Mouse (Mus musculus) heart, embryonic 11.5 days (tissue): ENCODE results near the gene Gng7. TPM values are rescaled to one million over a fixed set of nuclear protein-coding genes. Genes with fewer than 3 reads are reported as not detected.
A peak's percentile ranks its signal among the peaks of the same experiment; 100 is the strongest.

Source experiments
- ATAC-seq: fragments of 200-750 bp; cut with Nextera tagmentation; replicated peaks from 2 replicates; pipeline ENCODE4 v1.8.0; 2017; ENCODE audit warnings: moderate library complexity; ENCODE audit not compliant: insufficient number of reproducible peaks, low FRiP score, low TSS enrichment
- H3K27ac ChIP-seq: fragments of 300-500 bp; sonication (generic); 2 replicates; pipeline ENCODE4 v1.5.1; 2014; ENCODE audit warnings: mild to moderate bottlenecking, low read depth, low read length
- H3K27me3 ChIP-seq: fragments of 300-500 bp; sonication (generic); 2 replicates; pipeline ENCODE4 v1.6.1; 2014; ENCODE audit warnings: mild to moderate bottlenecking, low read length, mixed read lengths; ENCODE audit not compliant: control insufficient read depth, insufficient read depth
- H3K36me3 ChIP-seq: fragments of 300-500 bp; sonication (generic); 2 replicates; pipeline ENCODE4 v1.6.1; 2014; ENCODE audit warnings: mild to moderate bottlenecking, low read length, moderate library complexity, mixed read lengths; ENCODE audit not compliant: control insufficient read depth, insufficient read depth
- H3K4me1 ChIP-seq: fragments of 300-500 bp; sonication (generic); 2 replicates; pipeline ENCODE4 v1.6.1; 2014; ENCODE audit warnings: low read length; ENCODE audit not compliant: control insufficient read depth, insufficient read depth
- H3K4me2 ChIP-seq: fragments of 300-500 bp; sonication (generic); 2 replicates; pipeline ENCODE4 v1.6.1; 2014; ENCODE audit warnings: mild to moderate bottlenecking, moderate library complexity
- H3K4me3 ChIP-seq: fragments of 300-500 bp; sonication (generic); 2 replicates; pipeline ENCODE4 v1.5.1; 2014; ENCODE audit warnings: low read depth, low read length
- H3K9ac ChIP-seq: fragments of 300-500 bp; sonication (generic); 2 replicates; pipeline ENCODE4 v1.6.1; 2014; ENCODE audit warnings: mild to moderate bottlenecking, low read depth, low read length, moderate library complexity
- H3K9me3 ChIP-seq: fragments of 300-500 bp; sonication (generic); replicated peaks from 2 replicates; pipeline ENCODE4 v1.6.1; 2016; ENCODE audit warnings: low read length; ENCODE audit not compliant: control insufficient read depth
- WGBS: fragments of 180-500 bp; shearing (Covaris S2); extraction: QIAGEN DNeasy Blood & Tissue Kit; methylation state at CpG from one replicate; pipeline ENCODE4 v1.1.7; 2014; ENCODE audit not compliant: insufficient replicate concordance; 5-methylcytosine and 5-hydroxymethylcytosine counted together
- polyA plus RNA-seq: library from polyadenylated mRNA; unstranded; fragments of >200 nt; fragmentation: Nextera tagmentation; extraction: Ambion mirVana; gene quantifications from 2 replicates; pipeline ENCODE4 v1.2.1, GENCODE M21; 2014

Gene Gng7
- polyA plus RNA-seq, 1 experiment from 2014 or later: 1.4 TPM

DNA sequence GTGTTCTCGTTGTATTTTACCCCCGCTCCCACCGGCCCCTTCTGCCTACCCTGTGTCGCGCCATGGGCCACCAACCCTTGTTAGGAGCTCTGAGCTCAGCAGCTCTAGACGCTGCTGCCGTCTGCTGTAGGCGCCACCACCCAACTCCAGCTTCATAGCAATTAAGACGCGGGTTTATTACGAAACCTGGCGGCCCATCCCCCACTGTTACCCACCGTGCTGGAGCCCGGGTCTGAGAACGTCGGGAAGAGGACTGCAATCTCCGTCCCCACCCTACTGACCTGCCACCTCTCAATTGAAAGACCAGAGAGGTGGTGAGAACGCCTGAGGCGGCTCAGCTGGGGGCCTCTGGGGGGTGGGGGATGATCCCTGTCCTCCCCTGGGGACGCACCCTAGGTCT, 82.5 kb downstream of the Gng7 start:
- no peak for ATAC-seq
- no peak overlapping the region; the same call in 1 of the 2 replicates for H3K27ac ChIP-seq
- peak overlapping the region; percentile 90 for H3K4me2 ChIP-seq
- H3K9me3 ChIP-seq: no peaks in the 10 kb centered on the region
- H3K4me1 ChIP-seq: peaks cover 63% of the 10 kb centered on the region
- peak overlapping the region; percentile 69 for H3K9ac ChIP-seq
- WGBS: under 1% methylated on average over 20 of the region's 20 CpGs
- no peaks in the 10 kb centered on the region for H3K36me3 ChIP-seq
- H3K27me3 ChIP-seq: peaks cover 20% of the 10 kb centered on the region
- peak overlapping the region; percentile 77 for H3K4me3 ChIP-seq

DNA sequence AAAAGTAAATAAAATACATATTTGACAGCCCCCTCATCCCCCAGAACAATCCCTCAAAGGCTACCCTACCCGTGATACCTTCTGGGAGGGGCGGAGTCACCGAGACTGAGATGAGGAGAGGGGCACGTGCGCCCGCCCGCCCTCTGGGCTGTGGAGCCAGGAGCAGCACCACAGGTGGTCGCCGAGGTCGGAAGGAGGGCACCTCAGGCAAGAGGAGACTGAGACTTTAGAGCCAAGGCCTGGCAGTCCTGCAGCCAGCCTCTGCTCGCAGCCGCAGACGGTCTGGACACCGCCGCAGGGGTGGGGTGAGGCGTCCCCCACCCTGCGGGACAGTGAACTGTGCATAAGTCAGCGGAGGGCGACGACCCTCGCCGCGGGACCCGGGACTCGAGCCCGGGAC, 83.0 kb downstream of the Gng7 start:
- Histone ChIP-seq H3K4me2 (peak overlapping the region; percentile 90), H3K9me3 (no peaks in the 10 kb centered on the region), H3K36me3 (no peaks in the 10 kb centered on the region), H3K4me3 (peak overlapping the region; percentile 77), H3K9ac (no peak overlapping the region; the same call in 1 of the 2 replicates), H3K27ac (no peak overlapping the region), H3K4me1 (peaks cover 57% of the 10 kb centered on the region), H3K27me3 (peaks cover 20% of the 10 kb centered on the region)
- 2% methylated on average over 26 of the region's 26 CpGs for WGBS
- ATAC-seq: no peak

DNA sequence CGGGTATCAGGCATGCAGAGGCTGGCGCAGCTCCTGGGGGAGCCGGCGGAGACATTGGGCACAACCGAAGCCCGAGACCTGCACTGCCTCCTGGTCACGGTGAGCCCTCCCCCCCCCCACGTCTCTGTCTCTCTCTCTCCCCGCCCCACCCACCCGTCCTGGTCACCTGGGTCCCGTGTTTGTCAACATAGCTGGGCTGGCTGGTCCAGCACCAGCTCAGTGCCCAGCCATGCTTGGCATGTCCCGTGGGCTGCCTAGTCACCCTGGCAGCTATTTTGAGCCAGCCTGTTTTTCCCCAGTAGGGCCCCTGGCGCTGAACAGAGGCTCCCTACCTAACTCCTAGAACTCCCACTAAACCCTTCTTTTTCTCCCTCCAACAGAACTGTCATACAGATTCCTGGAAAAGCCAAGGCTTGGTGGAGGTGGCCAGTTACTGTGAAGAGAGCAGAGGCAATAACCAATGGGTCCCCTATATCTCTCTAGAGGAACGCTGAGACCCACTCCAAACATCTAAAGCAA, 83.5 kb downstream of the Gng7 start:
- Histone ChIP-seq H3K4me3 (peak overlapping the region; percentile 77), H3K4me2 (peak overlapping the region; percentile 90), H3K4me1 (peaks cover 53% of the 10 kb centered on the region), H3K9ac (peak overlapping the region; percentile 80), H3K27me3 (peaks cover 20% of the 10 kb centered on the region), H3K27ac (no peak overlapping the region), H3K36me3 (no peaks in the 10 kb centered on the region), H3K9me3 (no peaks in the 10 kb centered on the region)
- no peak for ATAC-seq
- WGBS: 6% methylated on average over 14 of the region's 14 CpGs

DNA sequence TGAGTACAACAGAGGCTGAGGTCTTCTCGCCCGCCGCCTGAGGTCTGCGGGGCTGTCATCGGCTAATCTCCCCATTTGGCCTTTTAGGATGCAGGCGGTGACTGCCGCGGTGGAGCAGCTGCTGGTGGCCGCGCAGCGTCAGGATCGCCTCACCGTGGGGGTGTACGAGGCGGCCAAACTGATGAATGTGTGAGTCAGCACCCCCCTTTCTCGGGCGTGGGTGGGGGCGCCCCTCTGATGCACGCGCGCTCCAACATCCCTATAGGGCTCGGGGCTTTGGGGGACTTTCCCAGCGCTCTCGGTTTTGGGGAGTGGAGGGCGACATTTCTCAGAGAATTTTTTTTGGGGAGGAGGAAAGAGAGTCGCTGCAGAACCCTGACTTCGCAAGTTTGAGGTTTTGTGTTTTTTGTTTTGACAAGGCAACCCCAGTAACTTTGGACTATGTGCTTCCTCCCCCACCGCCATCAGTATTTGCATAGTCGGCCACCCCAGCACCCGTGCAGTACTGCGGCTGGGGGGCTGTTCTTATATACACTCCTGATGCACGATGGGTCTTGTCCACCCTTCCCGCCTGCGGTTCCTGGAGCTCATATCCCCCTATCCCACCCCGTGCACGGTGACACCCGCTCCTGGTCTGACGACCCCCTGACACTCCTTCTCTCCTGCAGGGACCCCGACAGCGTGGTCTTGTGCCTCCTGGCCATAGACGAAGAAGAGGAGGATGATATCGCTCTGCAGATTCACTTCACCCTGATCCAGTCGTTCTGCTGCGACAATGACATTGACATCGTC, 84.2 kb downstream of the Gng7 start:
- WGBS: under 1% methylated on average over 45 of the region's 45 CpGs
- peaks cover 20% of the 10 kb centered on the region for H3K27me3 ChIP-seq
- no peaks in the 10 kb centered on the region for H3K9me3 ChIP-seq
- peaks cover 46% of the 10 kb centered on the region for H3K4me1 ChIP-seq
- peak overlapping the region; percentile 80 for H3K9ac ChIP-seq
- ATAC-seq: no peak
- H3K27ac ChIP-seq: peak overlapping the region; percentile 68
- no peaks in the 10 kb centered on the region for H3K36me3 ChIP-seq
- H3K4me3 ChIP-seq: peak overlapping the region; percentile 77
- H3K4me2 ChIP-seq: peak overlapping the region; percentile 90

DNA sequence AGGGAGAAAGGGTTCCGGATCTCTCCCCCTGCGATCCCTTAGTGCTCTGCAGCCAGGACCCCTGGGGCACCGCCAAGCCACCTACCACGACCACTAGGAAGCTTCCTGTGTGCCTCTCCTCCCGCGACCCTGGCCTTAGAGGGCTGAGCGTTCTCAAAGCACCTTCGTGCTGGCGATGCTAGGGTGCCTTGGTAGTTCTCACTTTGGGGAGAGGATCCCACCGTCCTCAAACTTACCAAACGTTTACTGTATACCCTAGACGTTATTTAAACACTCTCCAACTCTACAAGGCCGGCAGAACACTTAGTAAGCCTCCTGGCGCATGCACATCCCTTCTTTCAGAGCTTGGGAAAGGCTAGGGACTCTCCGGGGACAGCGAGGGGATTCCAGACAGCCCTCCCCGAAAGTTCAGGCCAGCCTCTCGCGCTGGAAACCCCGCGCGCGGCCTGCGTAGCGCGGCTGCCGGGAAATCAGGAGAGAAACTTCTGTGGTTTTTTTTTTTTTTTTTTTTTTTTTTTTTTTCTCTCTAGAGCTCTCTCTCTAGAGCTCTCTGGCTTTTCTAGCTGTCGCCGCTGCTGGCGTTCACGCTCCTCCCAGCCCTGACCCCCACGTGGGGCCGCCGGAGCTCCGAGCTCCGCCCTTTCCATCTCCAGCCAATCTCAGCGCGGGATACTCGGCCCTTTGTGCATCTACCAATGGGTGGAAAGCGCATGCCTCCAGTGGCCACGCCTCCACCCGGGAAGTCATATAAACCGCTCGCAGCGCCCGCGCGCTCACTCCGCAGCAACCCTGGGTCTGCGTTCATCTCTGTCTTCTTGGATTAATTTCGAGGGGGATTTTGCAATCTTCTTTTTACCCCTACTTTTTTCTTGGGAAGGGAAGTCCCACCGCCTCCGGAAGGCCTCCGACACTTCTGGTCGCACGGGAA, 85.2 kb downstream of the Gng7 start, which contains the start of gene Gadd45b:
Gene Gadd45b, plus strand, starts transcription at position 775 of the 928 bp plus-strand sequence.
- Histone ChIP-seq H3K4me3 (peak within 1 kb of the TSS; percentile 77), H3K4me2 (peak within 1 kb of the TSS; percentile 90), H3K4me1 (peaks cover 44% of the 10 kb centered on the region), H3K9ac (peak within 1 kb of the TSS; percentile 80), H3K27ac (peak within 1 kb of the TSS; percentile 88), H3K27me3 (peaks cover 20% of the 10 kb centered on the region), H3K9me3 (no peaks in the 10 kb centered on the region), H3K36me3 (no peaks in the 10 kb centered on the region)
- ATAC-seq: peak; percentile 88
- WGBS: under 1% methylated on average over 56 of the region's 56 CpGs

DNA sequence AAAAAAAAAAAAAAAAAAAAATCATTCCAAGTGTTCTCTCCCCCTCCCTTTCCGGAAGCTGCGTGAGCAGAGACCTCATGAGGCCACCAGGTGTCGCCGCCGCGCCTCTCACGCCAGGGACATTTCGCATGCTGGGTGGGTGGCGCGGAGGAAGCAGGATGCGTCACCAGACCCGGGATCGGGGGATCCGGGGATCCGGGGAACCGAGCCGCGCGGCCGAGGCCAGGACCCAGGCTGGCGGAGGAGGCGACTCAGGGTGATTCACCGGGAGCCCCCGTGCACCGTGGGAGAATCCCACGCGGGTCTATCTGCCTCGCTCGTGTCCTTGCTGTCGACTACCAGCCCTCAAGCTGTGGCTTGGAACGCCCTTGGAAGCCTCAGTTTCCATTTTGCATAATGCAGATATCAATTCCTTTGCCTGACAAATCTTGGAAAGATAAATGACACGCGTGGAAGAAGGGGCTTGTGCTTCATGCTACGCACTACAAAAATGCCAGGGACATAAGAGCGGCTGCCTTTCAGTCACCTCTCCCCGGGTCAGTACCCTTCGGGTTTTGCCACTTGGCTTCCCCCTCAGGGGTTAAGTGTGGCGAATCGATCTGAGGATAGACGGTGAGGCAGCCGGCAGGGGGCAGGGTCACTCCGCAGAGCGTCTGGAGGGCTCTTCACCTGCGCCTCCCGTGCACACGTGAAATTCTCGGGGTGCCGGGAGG, 86.0 kb downstream of the Gng7 start:
- Histone ChIP-seq H3K9ac (peak overlapping the region; percentile 77), H3K36me3 (no peaks in the 10 kb centered on the region), H3K27me3 (peaks cover 15% of the 10 kb centered on the region), H3K4me3 (peak overlapping the region; percentile 52), H3K27ac (peak overlapping the region; percentile 88), H3K4me2 (peak overlapping the region; percentile 88), H3K9me3 (no peaks in the 10 kb centered on the region), H3K4me1 (peaks cover 41% of the 10 kb centered on the region)
- ATAC-seq: no peak
- 0% methylated on average over 48 of the region's 48 CpGs for whole genome bisulfite sequencing

DNA sequence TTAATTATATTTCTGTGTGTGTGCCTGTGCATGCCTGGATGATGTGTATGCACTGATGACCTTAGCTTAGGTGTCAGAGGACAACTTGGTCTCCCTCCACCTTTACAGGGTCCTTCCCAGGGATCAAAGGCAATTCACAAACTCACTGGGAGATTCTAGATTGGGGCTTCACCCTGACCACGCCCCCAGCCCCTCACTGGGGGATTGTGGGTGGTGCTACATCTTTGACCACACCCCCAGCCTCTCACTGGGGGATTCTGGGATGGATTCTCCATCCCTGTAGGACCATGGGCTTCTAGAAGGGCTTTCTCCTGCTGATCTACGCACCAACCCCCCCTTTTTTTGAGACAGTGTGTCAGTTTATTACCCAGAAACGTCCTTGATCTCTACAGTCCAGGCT, 89.3 kb downstream of the Gng7 start:
- no peak overlapping the region for H3K4me2 ChIP-seq
- no peak for ATAC-seq
- no peak overlapping the region for H3K27ac ChIP-seq
- no peak overlapping the region for H3K4me3 ChIP-seq
- no peak overlapping the region for H3K9ac ChIP-seq
- peaks cover 9% of the 10 kb centered on the region for H3K4me1 ChIP-seq
- no peaks in the 10 kb centered on the region for H3K9me3 ChIP-seq
- 43% methylated on average over 3 of the region's 3 CpGs for WGBS
- H3K27me3 ChIP-seq: no peaks in the 10 kb centered on the region
- no peaks in the 10 kb centered on the region for H3K36me3 ChIP-seq

DNA sequence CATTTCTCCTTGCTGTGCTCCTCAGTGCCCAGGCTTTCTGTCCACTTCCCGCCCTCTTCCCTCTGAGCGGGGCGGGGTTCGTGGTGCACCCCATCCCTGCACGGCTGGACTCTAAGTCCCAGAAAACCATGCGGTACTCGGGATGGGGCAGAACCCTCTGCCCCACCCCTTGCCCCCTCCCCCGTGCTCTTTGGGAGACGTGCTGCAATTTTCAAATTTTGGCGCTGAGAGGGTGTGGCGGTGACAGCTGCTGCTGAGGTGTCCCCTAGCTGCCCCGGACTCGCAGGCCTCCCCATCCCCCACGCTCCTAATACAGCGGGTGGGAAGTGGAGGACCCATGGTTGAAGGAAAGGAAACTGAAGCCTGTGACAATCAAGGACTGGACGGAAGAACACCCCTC, 92.8 kb downstream of the Gng7 start:
- H3K27me3 ChIP-seq: no peaks in the 10 kb centered on the region
- peaks cover 8% of the 10 kb centered on the region for H3K4me1 ChIP-seq
- H3K4me2 ChIP-seq: peak overlapping the region; percentile 63
- H3K4me3 ChIP-seq: peak overlapping the region; percentile 36
- 0 out of 2 replicates have a peak overlapping the region, but pooled peaks have one; percentile 36 for H3K27ac ChIP-seq
- peak overlapping the region; percentile 63 for H3K9ac ChIP-seq
- H3K9me3 ChIP-seq: no peaks in the 10 kb centered on the region
- H3K36me3 ChIP-seq: no peaks in the 10 kb centered on the region
- WGBS: 7% methylated on average over 16 of the region's 16 CpGs
- ATAC-seq: 0 out of 2 replicates have a peak, but pooled peaks have one; percentile 16
